Mouse (Mus musculus) myocyte (in vitro differentiated cells): ENCODE measurements at regions not wholly inside any gene's neighbourhood (a gene's known extent, or its start where the extent isn't known, plus 50 kb on each side); places are given as distances from the start of the nearest gene placed in this dataset.

Source experiments
- H3K27me3 ChIP-seq: one replicate; pipeline ENCODE4 v1.6.1; 2011; ENCODE audit not compliant: control insufficient read depth, insufficient read depth, insufficient read length
- H3K36me3 ChIP-seq: one replicate; pipeline ENCODE4 v1.6.1; 2011; ENCODE audit not compliant: control insufficient read depth, insufficient read depth
- H3K4me2 ChIP-seq: one replicate; pipeline ENCODE4 v1.6.1; 2011; ENCODE audit warnings: low read depth, control low read depth
- H3K4me3 ChIP-seq: one replicate; pipeline ENCODE4 v1.5.1; 2011; ENCODE audit warnings: mild to moderate bottlenecking, control low read depth, moderate library complexity
- H3K79me2 ChIP-seq: one replicate; pipeline ENCODE4 v1.6.1; 2011; ENCODE audit not compliant: control insufficient read depth, insufficient read depth
- H3ac ChIP-seq: one replicate; pipeline ENCODE4 v1.6.1; 2011; ENCODE audit not compliant: control insufficient read depth, insufficient read length
- CEBPB ChIP-seq: IDR thresholded peaks from 2 replicates; pipeline ENCODE4 v1.6.1; 2011; ENCODE audit warnings: mild to moderate bottlenecking, moderate library complexity; ENCODE audit not compliant: poor library complexity, insufficient read depth, severe bottlenecking
- MAX ChIP-seq: IDR thresholded peaks from one replicate; pipeline ENCODE4 v1.6.1; 2011; ENCODE audit warnings: low read depth, mild to moderate bottlenecking, control low read depth
- POLR2A ChIP-seq: IDR thresholded peaks from one replicate; pipeline ENCODE4 v1.6.1; 2011; ENCODE audit warnings: low read depth, mild to moderate bottlenecking, control low read depth, moderate library complexity; ENCODE audit not compliant: insufficient read length
- REST ChIP-seq: IDR thresholded peaks from one replicate; pipeline ENCODE4 v1.6.1; 2011; ENCODE audit warnings: mild to moderate bottlenecking, control low read depth, moderate library complexity; ENCODE audit not compliant: insufficient read depth, insufficient read length
- TCF3 ChIP-seq: IDR thresholded peaks from one replicate; pipeline ENCODE4 v1.6.1; 2011; ENCODE audit warnings: low read depth, control low read depth; ENCODE audit not compliant: insufficient read length
- USF1 ChIP-seq: IDR thresholded peaks from one replicate; pipeline ENCODE4 v1.6.1; 2011; ENCODE audit warnings: low read depth, mild to moderate bottlenecking, control low read depth, moderate library complexity

DNA sequence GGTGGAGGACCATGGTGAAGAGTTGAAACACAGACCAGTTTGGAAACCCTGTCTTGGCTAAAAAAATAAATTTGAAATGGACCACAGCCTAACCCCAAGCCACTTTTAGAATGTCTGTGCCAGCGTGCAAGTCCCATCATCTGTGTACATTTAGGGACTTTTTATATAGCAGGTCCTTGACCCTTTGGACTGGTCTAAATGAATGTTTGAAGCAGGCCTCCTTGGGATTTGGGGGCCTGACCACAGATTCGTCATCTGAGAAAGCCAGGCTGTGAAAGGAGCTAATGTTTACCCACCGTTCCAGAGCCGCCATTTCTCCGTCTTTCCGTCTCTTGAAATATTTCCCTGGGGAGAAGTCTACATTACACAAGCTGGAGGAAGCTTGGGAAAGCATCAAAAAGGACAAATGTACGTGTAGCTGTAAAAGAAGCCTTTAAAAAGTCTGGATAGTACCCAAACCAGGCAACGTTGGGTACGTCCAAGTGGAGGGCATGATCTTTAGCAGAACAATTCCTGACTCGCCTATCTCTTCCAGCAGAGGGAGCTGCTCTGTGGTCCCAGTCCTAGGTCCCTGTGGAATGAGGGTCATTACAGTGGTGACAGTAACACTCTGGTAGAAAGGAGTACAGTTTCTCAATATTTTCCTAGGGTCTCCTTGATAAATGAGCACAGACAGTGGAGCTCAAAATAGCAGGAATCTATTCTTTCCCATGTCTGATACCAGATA, 305.0 kb downstream of the Maf start:
- Histone ChIP-seq H3K4me2 (no peak overlapping the region), H3K4me3 (no peak overlapping the region), H3K79me2 (no peaks in the 10 kb centered on the region), H3ac (no peak overlapping the region), H3K27me3 (no peaks in the 10 kb centered on the region), H3K36me3 (no peaks in the 10 kb centered on the region)
- TF ChIP-seq CEBPB (no peak), TCF3 (no peak), POLR2A (no peak), REST (no peak), MAX (no peak), USF1 (no peak)
